21 mouse cellular contexts compared by ENCODE assay signal in the genomic region with DNA sequence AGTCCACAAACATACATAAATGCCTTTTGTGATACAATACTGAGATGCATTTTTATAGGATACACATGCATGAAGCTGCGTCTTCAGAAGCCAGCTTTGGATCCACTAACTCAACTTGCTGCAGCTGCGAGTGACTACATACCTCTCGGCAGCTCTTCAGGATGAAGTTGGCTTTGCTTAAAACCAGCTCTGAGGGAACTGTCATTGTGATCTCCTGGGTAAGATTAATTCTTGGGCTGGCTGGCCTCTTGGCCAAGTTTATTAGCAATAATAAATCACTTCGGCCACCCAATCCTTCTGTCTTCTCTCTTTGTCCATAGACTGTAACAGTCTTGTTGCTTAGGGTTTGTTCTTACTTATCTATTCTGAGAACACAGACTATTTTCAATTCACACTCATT.
DNase-seq lines count a peak whose midpoint lies in the region; ATAC-seq and TF ChIP-seq lines count a peak whose summit lies in the region.
"Had no signal": no experiment of that assay in that cellular context is flagged by ENCODE, and none has a peak within 500 bp of the region (broad histone marks: within the 10 kb centered on the region; RNA-seq: fewer than 3 reads in every experiment).

No protein-coding gene starts in this region.

- H3K79me2 ChIP-seq in heart, adult 2 months (replicated peaks; ENCODE audit: control insufficient read depth, insufficient read depth, low read length): no peaks in the 10 kb centered on the region

- H3K4me3 ChIP-seq in heart, adult 2 months: no peak overlapping the region
- H3K4me3 ChIP-seq in kidney, embryonic 14.5 days (ENCODE audit: low read length): no peak overlapping the region
- H3K4me3 ChIP-seq: embryonic facial prominence, embryonic 13.5 days; erythroblast, embryonic 14.5 days; forebrain, embryonic 12.5 days; left cerebral cortex, adult 2 months; liver, embryonic 13.5 days; midbrain, embryonic 12.5 days had no signal

- 16% methylated on average over 4 of the region's 4 CpGs for WGBS in heart, adult 2 months
- 15% methylated on average over 4 of the region's 4 CpGs for WGBS in kidney, embryonic 14.5 days

- intact Hi-C loops in heart, adult 2 months (cut with DNase I): loop anchor here (5.0 to 10.0 kb wide), 3 partner anchors 102 to 1106 kb away; a partner anchor contains a TSS
- intact Hi-C loops in heart, postnatal 10 days (cut with DNase I): loop anchor here (5.0 to 10.0 kb wide), 4 partner anchors 102 to 1103 kb away; a partner anchor contains a TSS

- peak in 1 of 2 experiments; percentile 2 for DNase-seq in heart, adult 2 months
- no peak for DNase-seq in heart, adult 11 months
- no peak for DNase-seq in kidney, postnatal 25 days
- DNase-seq in kidney, postnatal 4 days: peak; percentile 6 to 20
- DNase-seq in kidney, postnatal 36 days: no peak
- DNase-seq in heart, postnatal 10 days: peak; percentile 10 to 13
- DNase-seq in thymus, postnatal 36 days: no peak
- DNase-seq: cerebellum, adult 11 months; cerebellum, adult 9-11 months; gastrocnemius, postnatal 25 days; liver, embryonic 13.5 days; lung, adult 2 months; thymus, adult 2 months had no signal

- H3K9me3 ChIP-seq in kidney, embryonic 14.5 days (ENCODE audit: control insufficient read depth, low read length): no peaks in the 10 kb centered on the region
- H3K9me3 ChIP-seq: embryonic facial prominence, embryonic 13.5 days; forebrain, embryonic 12.5 days; liver, embryonic 13.5 days; midbrain, embryonic 12.5 days had no signal

- TF ChIP-seq POLR2A in heart, adult 2 months (IDR thresholded peaks at IDR 0.05; ENCODE audit: insufficient read depth, low read depth, low read length): no peak

- no peak overlapping the region for H3K9ac ChIP-seq in heart, adult 2 months (ENCODE audit: low read depth, low read length)
- no peak overlapping the region for H3K9ac ChIP-seq in kidney, embryonic 14.5 days (ENCODE audit: low read depth, low read length)
- H3K9ac ChIP-seq: embryonic facial prominence, embryonic 13.5 days; forebrain, embryonic 12.5 days; hindbrain, embryonic 14.5 days; liver, embryonic 13.5 days; midbrain, embryonic 12.5 days had no signal

- TF ChIP-seq EP300 in heart, adult 2 months (IDR thresholded peaks at IDR 0.05; ENCODE audit: insufficient read depth, low read depth, low read length): no peak

- H3K4me2 ChIP-seq in kidney, embryonic 14.5 days (replicated peaks; ENCODE audit: low read depth, low read length): no peak overlapping the region
- H3K4me2 ChIP-seq: embryonic facial prominence, embryonic 13.5 days; forebrain, embryonic 12.5 days; hindbrain, embryonic 14.5 days; liver, embryonic 13.5 days; midbrain, embryonic 12.5 days had no signal

- H3K4me1 ChIP-seq in heart, adult 2 months (ENCODE audit: control insufficient read depth, insufficient read depth, low read length): peaks cover 8% of the 10 kb centered on the region
- H3K4me1 ChIP-seq in kidney, embryonic 14.5 days (ENCODE audit: control insufficient read depth, insufficient read depth, low read length): no peaks in the 10 kb centered on the region
- H3K4me1 ChIP-seq: embryonic facial prominence, embryonic 13.5 days; forebrain, embryonic 12.5 days; liver, embryonic 13.5 days; midbrain, embryonic 12.5 days had no signal

- H3K27ac ChIP-seq in heart, adult 2 months: peak overlapping the region; percentile 35
- H3K27ac ChIP-seq in kidney, embryonic 14.5 days (ENCODE audit: low read depth, low read length): peak overlapping the region; percentile 8; the same call in 1 of the 2 replicates
- H3K27ac ChIP-seq: embryonic facial prominence, embryonic 13.5 days; forebrain, embryonic 12.5 days; hindbrain, embryonic 14.5 days; left cerebral cortex, adult 2 months; liver, embryonic 13.5 days; midbrain, embryonic 12.5 days had no signal

- no peaks in the 10 kb centered on the region for H3K27me3 ChIP-seq in heart, adult 2 months (ENCODE audit: control insufficient read depth, insufficient read depth, low read length)
- H3K27me3 ChIP-seq in kidney, embryonic 14.5 days (ENCODE audit: control insufficient read depth, insufficient read depth, low read length): no peaks in the 10 kb centered on the region
- H3K27me3 ChIP-seq: embryonic facial prominence, embryonic 13.5 days; forebrain, embryonic 12.5 days; liver, embryonic 13.5 days; midbrain, embryonic 12.5 days had no signal

- ATAC-seq in kidney, embryonic 14.5 days (ENCODE audit: low FRiP score, low TSS enrichment): peak; percentile 88
- ATAC-seq: inflammation-experienced regulatory T-cells, adult 6 months had no signal

- H3K36me3 ChIP-seq in heart, adult 2 months (ENCODE audit: control insufficient read depth, insufficient read depth, low read length): no peaks in the 10 kb centered on the region; the same call in none of the 2 replicates
- H3K36me3 ChIP-seq in kidney, embryonic 14.5 days (ENCODE audit: control insufficient read depth, insufficient read depth, low read length): no peaks in the 10 kb centered on the region
- H3K36me3 ChIP-seq: embryonic facial prominence, embryonic 13.5 days; forebrain, embryonic 12.5 days; liver, embryonic 13.5 days; midbrain, embryonic 12.5 days had no signal

- TF ChIP-seq CTCF in heart, adult 2 months (IDR thresholded peaks at IDR 0.05): no peak

Comparison
In these comparisons a context has a peak if more than half of its experiments do, and no peak if none do; other contexts are left out.
1. DNase-seq: peak in kidney, postnatal 4 days (2 of 2) and heart, postnatal 10 days (2 of 2); none in heart, adult 11 months (single experiment), kidney, postnatal 25 days (0 of 2), kidney, postnatal 36 days (0 of 2) and thymus, postnatal 36 days (0 of 2).